Mouse (Mus musculus) lung, embryonic 14.5 days (tissue): Measurements from ENCODE around the gene Yipf2. TPM values are rescaled to one million over a fixed set of nuclear protein-coding genes. Genes with fewer than 3 reads are reported as not detected.

Experiments used
- ATAC-seq: fragments of 200-750 bp; cut with Nextera tagmentation; 2 replicates; pipeline ENCODE4 v1.8.0; 2017; ENCODE audit warnings: mild to moderate bottlenecking, moderate TSS enrichment, moderate library complexity; ENCODE audit not compliant: insufficient read depth
- DNase-seq: peaks from one replicate; pipeline ENCODE4 v3.0.0-alpha.2; 2015
- H3K27ac ChIP-seq: fragments of 300-500 bp; sonication (generic); 2 replicates; pipeline ENCODE4 v1.5.1; 2014; ENCODE audit warnings: low read depth, mild to moderate bottlenecking, moderate library complexity
- H3K27me3 ChIP-seq: fragments of 300-500 bp; sonication (generic); 2 replicates; pipeline ENCODE4 v1.6.1; 2014; ENCODE audit warnings: low read length, control low read depth; ENCODE audit not compliant: insufficient read depth
- H3K36me3 ChIP-seq: fragments of 300-500 bp; sonication (generic); 2 replicates; pipeline ENCODE4 v1.6.1; 2014; ENCODE audit warnings: control low read depth; ENCODE audit not compliant: insufficient read depth
- H3K4me1 ChIP-seq: fragments of 300-500 bp; sonication (generic); 2 replicates; pipeline ENCODE4 v1.6.1; 2014; ENCODE audit warnings: antibody characterized with exemption, control low read depth; ENCODE audit not compliant: insufficient read depth
- H3K4me2 ChIP-seq: fragments of 300-500 bp; sonication (generic); 2 replicates; pipeline ENCODE4 v1.6.1; 2014; ENCODE audit warnings: mild to moderate bottlenecking
- H3K4me3 ChIP-seq: fragments of 300-500 bp; sonication (generic); 2 replicates; pipeline ENCODE4 v1.5.1; 2014; ENCODE audit warnings: low read depth, low read length
- H3K9ac ChIP-seq: fragments of 300-500 bp; sonication (generic); 2 replicates; pipeline ENCODE4 v1.6.1; 2014
- H3K9me3 ChIP-seq: fragments of 300-500 bp; sonication (generic); 2 replicates; pipeline ENCODE4 v1.6.1; 2016; ENCODE audit warnings: low read depth, low read length, control low read depth
- CTCF ChIP-seq: IDR thresholded peaks from 2 replicates; pipeline ENCODE4 v1.5.1; 2016; ENCODE audit warnings: antibody characterized with exemption, low read depth
- WGBS: fragments of 180-500 bp; shearing (Covaris S2); extraction: QIAGEN DNeasy Blood & Tissue Kit; methylation state at CpG from one replicate; pipeline ENCODE4 v1.1.7; 2014; 5-methylcytosine and 5-hydroxymethylcytosine counted together
- polyA plus RNA-seq: library from polyadenylated mRNA; unstranded; fragments of >200 nt; fragmentation: Nextera tagmentation; extraction: Ambion mirVana; gene quantifications from 2 replicates; pipeline ENCODE4 v1.2.1, GENCODE M21; 2014

Gene Yipf2
- polyA plus RNA-seq, 1 experiment from 2014 or later, result 17.9 TPM

GRCm38 (mm10) chr9:21614864-21615616 lies 22.4 kb upstream of the Yipf2 start:
- H3K27me3 ChIP-seq, result no peaks in the 10 kb centered on the region
- TF ChIP-seq CTCF, result no peak
- DNase-seq, result no peak
- peak overlapping the region; percentile 95 for H3K27ac ChIP-seq
- H3K4me2 ChIP-seq, result peak overlapping the region; percentile 80
- H3K4me1 ChIP-seq, result peaks cover 3% of the 10 kb centered on the region; the same call in 1 of the 2 replicates
- peak overlapping the region; percentile 80 for H3K4me3 ChIP-seq
- no peak for ATAC-seq
- H3K9me3 ChIP-seq, result no peaks in the 10 kb centered on the region
- peak overlapping the region; percentile 53 for H3K9ac ChIP-seq
- peaks cover 15% of the 10 kb centered on the region; the same call in 1 of the 2 replicates for H3K36me3 ChIP-seq
- 75% methylated on average over 15 of the region's 15 CpGs for WGBS

- H3K27me3 ChIP-seq, result no peaks in the 10 kb centered on the region
- H3K9me3 ChIP-seq, result no peaks in the 10 kb centered on the region
- DNase-seq, result no peak
- no peak for TF ChIP-seq CTCF
- H3K9ac ChIP-seq, result no peak overlapping the region
- WGBS, result 89% methylated on average over 1 of the region's 1 CpGs
- H3K4me2 ChIP-seq, result no peak overlapping the region
- H3K4me3 ChIP-seq, result no peak overlapping the region
- ATAC-seq, result no peak
- no peaks in the 10 kb centered on the region for H3K4me1 ChIP-seq
- no peak overlapping the region for H3K27ac ChIP-seq
- H3K36me3 ChIP-seq, result no peaks in the 10 kb centered on the region
Measured at GRCm38 (mm10) chr9:21609861-21610260, 17.2 kb upstream of the Yipf2 start.

GRCm38 (mm10) chr9:21606648-21607047 lies 14.0 kb upstream of the Yipf2 start:
- no peaks in the 10 kb centered on the region for H3K36me3 ChIP-seq
- H3K4me2 ChIP-seq, result no peak overlapping the region
- H3K9ac ChIP-seq, result no peak overlapping the region
- no peaks in the 10 kb centered on the region for H3K4me1 ChIP-seq
- no peaks in the 10 kb centered on the region for H3K9me3 ChIP-seq
- no peak for TF ChIP-seq CTCF
- no peak for DNase-seq
- 86% methylated on average over 1 of the region's 1 CpGs for WGBS
- no peaks in the 10 kb centered on the region for H3K27me3 ChIP-seq
- no peak for ATAC-seq
- H3K27ac ChIP-seq, result no peak overlapping the region
- no peak overlapping the region for H3K4me3 ChIP-seq

- H3K9me3 ChIP-seq, result no peaks in the 10 kb centered on the region
- H3K9ac ChIP-seq, result no peak overlapping the region
- no peaks in the 10 kb centered on the region for H3K27me3 ChIP-seq
- no peaks in the 10 kb centered on the region for H3K36me3 ChIP-seq
- no peak for DNase-seq
- WGBS, result 70% methylated on average over 5 of the region's 5 CpGs
- ATAC-seq, result no peak
- no peak overlapping the region for H3K4me3 ChIP-seq
- no peak for TF ChIP-seq CTCF
- no peak overlapping the region for H3K27ac ChIP-seq
- H3K4me1 ChIP-seq, result no peaks in the 10 kb centered on the region
- no peak overlapping the region for H3K4me2 ChIP-seq
Measured at GRCm38 (mm10) chr9:21605865-21606264, 13.2 kb upstream of the Yipf2 start.

GRCm38 (mm10) chr9:21604119-21604518 lies 11.5 kb upstream of the Yipf2 start:
- DNase-seq (no peak), ATAC-seq (no peak)
- Histone ChIP-seq H3K27ac (no peak overlapping the region), H3K4me1 (no peaks in the 10 kb centered on the region), H3K36me3 (no peaks in the 10 kb centered on the region), H3K9ac (no peak overlapping the region), H3K9me3 (no peaks in the 10 kb centered on the region), H3K27me3 (no peaks in the 10 kb centered on the region), H3K4me2 (no peak overlapping the region), H3K4me3 (no peak overlapping the region)
- no peak for TF ChIP-seq CTCF
- WGBS, result 70% methylated on average over 5 of the region's 5 CpGs

GRCm38 (mm10) chr9:21601722-21602399 lies 9.2 kb upstream of the Yipf2 start:
- DNase-seq, result peak; percentile 90
- 46% methylated on average over 10 of the region's 10 CpGs for WGBS

GRCm38 (mm10) chr9:21601073-21601472 lies 8.4 kb upstream of the Yipf2 start:
- no peak overlapping the region for H3K27ac ChIP-seq
- H3K4me2 ChIP-seq, result no peak overlapping the region
- no peak overlapping the region for H3K9ac ChIP-seq
- TF ChIP-seq CTCF, result no peak
- no peak for DNase-seq
- no peak overlapping the region for H3K4me3 ChIP-seq
- ATAC-seq, result no peak
- H3K9me3 ChIP-seq, result no peaks in the 10 kb centered on the region
- no peaks in the 10 kb centered on the region for H3K27me3 ChIP-seq
- 0 out of 2 replicates have a peak, but pooled peaks cover 3% of the 10 kb centered on the region for H3K36me3 ChIP-seq
- WGBS, result 90% methylated on average over 2 of the region's 2 CpGs
- no peaks in the 10 kb centered on the region for H3K4me1 ChIP-seq

More at GRCm38 (mm10) chr9:21601722-21602399, 9.2 kb upstream of the Yipf2 start:
- peak; percentile 88 for TF ChIP-seq CTCF
- no peaks in the 10 kb centered on the region for H3K9me3 ChIP-seq
- H3K36me3 ChIP-seq, result no peaks in the 10 kb centered on the region
- H3K4me3 ChIP-seq, result no peak overlapping the region
- no peaks in the 10 kb centered on the region for H3K4me1 ChIP-seq
- H3K27me3 ChIP-seq, result no peaks in the 10 kb centered on the region
- ATAC-seq, result peak; percentile 66
- H3K27ac ChIP-seq, result no peak overlapping the region
- H3K4me2 ChIP-seq, result no peak overlapping the region
- H3K9ac ChIP-seq, result no peak overlapping the region
